Mouse (Mus musculus): ENCODE data around the gene H2-DMb2. TPM values are rescaled to one million over a fixed set of nuclear protein-coding genes. Genes with fewer than 3 reads are reported as not detected.

H2-DMb2 gene
- polyA plus RNA-seq, 1 experiment from 2014 or later = not detected

DNA sequence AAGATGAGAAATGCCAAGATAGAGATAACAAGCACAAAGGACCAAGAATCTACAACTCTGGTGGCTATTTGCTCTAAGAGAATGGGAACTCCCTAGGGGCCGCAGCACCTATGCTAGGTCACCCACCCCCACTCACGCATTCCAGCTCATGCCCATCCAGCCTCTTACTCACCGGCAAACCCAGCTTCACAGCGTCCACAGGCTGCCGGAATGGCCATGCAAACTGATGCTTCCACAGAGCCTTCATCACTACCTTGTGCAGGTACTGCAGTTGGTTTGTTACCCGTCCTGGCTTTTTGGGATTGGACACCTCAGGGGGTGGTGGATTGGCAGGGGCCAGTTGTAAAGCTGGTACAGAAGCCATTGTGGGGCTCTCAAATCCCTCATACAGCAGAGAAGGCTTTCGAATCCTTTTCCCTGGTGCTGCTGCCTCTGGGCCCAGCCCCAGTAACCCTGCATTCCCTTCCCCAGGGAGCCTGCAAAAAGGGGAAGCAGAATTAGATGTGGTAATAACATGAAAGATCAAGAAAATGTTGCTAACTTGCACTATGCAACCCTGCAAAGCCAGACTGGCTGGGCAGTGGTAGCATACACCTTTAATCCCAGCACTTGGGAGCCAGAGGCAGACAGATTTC is 26.3 kb upstream of the H2-DMb2 start:
- no peaks in the 10 kb centered on the region for H3K9me3 ChIP-seq (ENCODE audit: control insufficient read depth, low read length)
- no peaks in the 10 kb centered on the region for H3K27me3 ChIP-seq (ENCODE audit: control insufficient read depth, insufficient read depth, low read length)
- no peak overlapping the region for H3K27ac ChIP-seq (ENCODE audit: low read depth, low read length)
- H3K36me3 ChIP-seq (ENCODE audit: control insufficient read depth, insufficient read depth, low read length) = peaks cover 51% of the 10 kb centered on the region
- H3K4me3 ChIP-seq (ENCODE audit: low read depth, low read length) = peak overlapping the region; percentile 99
- 51% methylated on average over 7 of the region's 7 CpGs for WGBS
- no peak for ATAC-seq (ENCODE audit: low FRiP score)
- peak overlapping the region; percentile 97 for H3K4me2 ChIP-seq
- peaks cover 11% of the 10 kb centered on the region for H3K4me1 ChIP-seq (ENCODE audit: control insufficient read depth, insufficient read depth, low read length)
- peak; percentile 83 for DNase-seq (ENCODE audit: low spot score, missing footprints)
- peak overlapping the region; percentile 58 for H3K9ac ChIP-seq (ENCODE audit: low read length)

DNA sequence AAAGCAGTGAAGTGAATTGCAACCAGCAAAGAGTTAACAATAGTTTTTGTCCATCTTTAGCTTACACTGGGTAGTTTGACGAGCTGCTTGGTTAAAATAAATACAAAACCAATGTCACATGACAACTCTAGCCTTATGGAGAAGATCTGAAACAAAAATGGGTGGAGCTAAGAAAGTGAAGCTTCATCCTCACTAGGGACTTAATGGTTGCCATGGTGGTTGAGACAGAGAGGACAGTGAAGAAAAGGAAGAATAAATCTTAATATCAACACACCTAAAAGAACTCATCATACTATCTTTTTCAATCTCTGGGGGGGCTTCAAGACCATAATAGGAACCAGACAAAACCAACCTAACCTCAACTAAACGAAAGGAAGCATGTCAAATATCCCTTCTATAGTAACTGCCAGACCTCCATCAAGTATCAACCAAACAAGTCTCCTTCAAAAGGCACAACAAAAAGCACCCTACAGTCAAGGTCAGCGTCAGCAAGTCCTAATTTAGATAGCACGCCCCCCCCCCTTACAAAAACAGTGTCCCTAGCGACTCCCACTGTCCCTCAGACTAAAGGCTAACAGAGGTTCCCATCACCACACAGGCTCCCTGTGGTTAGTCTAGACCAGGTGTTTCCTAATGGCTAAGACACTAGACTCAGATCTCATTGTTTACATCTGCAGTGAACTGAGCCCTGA is 25.5 kb upstream of the H2-DMb2 start:
- DNase-seq (ENCODE audit: low spot score, missing footprints) = peak; percentile 90
- Histone ChIP-seq H3K27ac (ENCODE audit: low read depth, low read length) (no peak overlapping the region), H3K4me3 (ENCODE audit: low read depth, low read length) (peak overlapping the region; percentile 99), H3K9ac (ENCODE audit: low read length) (peak overlapping the region; percentile 93), H3K36me3 (ENCODE audit: control insufficient read depth, insufficient read depth, low read length) (peaks cover 45% of the 10 kb centered on the region), H3K4me2 (peak overlapping the region; percentile 97), H3K27me3 (ENCODE audit: control insufficient read depth, insufficient read depth, low read length) (no peaks in the 10 kb centered on the region), H3K9me3 (ENCODE audit: control insufficient read depth, low read length) (no peaks in the 10 kb centered on the region), H3K4me1 (ENCODE audit: control insufficient read depth, insufficient read depth, low read length) (peaks cover 11% of the 10 kb centered on the region)
- WGBS = under 1% methylated on average over 5 of the region's 5 CpGs
- ATAC-seq (ENCODE audit: low FRiP score) = no peak

DNA sequence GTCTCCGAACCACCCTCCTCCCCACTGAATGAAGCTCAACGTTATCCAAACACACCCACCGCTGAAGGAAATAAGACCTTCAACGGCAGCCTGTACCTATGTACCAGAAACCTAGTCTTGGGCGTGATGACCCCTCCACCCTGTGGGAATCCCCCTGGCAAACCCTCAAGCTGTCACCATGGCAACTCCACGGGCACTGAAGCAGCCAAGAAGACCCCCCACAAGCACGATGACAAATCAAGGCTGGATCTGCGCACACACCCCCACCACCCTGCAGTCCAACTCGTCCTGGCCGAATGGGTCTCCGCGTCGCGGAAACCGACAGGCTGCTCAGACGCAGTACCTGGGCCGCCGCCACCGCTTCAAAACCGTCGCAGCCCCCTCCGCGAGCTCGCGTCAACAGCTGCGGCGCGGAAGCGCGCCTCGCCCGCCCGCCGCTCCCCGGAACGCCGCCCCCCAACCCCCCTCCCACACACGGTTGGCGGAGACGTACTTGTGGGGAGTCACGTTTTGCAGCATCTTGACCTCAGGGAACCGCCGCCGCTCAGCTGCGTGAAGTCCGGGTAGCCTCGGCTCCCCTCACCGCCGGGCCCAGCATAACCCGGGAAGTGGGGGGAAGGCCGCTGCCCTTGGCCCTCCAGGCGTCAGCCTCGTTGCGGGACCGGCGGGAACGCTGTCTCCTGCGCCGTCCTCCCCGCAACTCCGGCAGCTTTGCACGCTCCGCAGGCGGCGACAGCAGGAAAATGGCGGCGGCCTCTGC is 24.8 kb upstream of the H2-DMb2 start:
- DNase-seq (ENCODE audit: low spot score, missing footprints) (peak; percentile 95), ATAC-seq (ENCODE audit: low FRiP score) (no peak)
- Histone ChIP-seq H3K9me3 (ENCODE audit: control insufficient read depth, low read length) (no peaks in the 10 kb centered on the region), H3K4me2 (peak overlapping the region; percentile 97), H3K36me3 (ENCODE audit: control insufficient read depth, insufficient read depth, low read length) (peaks cover 38% of the 10 kb centered on the region), H3K4me1 (ENCODE audit: control insufficient read depth, insufficient read depth, low read length) (peaks cover 16% of the 10 kb centered on the region), H3K4me3 (ENCODE audit: low read depth, low read length) (peak overlapping the region; percentile 99), H3K27me3 (ENCODE audit: control insufficient read depth, insufficient read depth, low read length) (no peaks in the 10 kb centered on the region), H3K9ac (ENCODE audit: low read length) (peak overlapping the region; percentile 93), H3K27ac (ENCODE audit: low read depth, low read length) (peak overlapping the region; percentile 100; the same call in 1 of the 2 replicates)
- WGBS = 2% methylated on average over 64 of the region's 67 CpGs

DNA sequence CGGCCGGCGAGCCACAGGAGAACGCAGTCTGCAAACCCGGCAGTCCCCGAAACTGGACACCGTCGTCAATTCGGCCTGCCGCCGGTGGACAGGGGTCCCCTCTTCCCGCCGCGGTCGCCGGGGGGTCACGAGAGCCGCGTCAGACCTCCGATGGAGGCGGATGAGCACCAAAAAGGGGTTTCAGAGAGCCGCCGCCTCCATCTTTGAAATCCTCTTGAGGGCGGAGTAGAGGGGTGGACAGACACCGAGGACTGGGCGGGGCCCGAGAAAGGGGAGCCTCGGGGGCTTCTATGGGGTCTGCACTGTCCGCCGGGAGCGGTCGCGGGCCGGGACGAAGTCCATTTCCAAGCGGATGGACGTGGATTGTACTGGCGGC is 24.2 kb upstream of the H2-DMb2 start:
- Histone ChIP-seq H3K27me3 (ENCODE audit: control insufficient read depth, insufficient read depth, low read length) (no peaks in the 10 kb centered on the region), H3K9me3 (ENCODE audit: control insufficient read depth, low read length) (no peaks in the 10 kb centered on the region), H3K4me2 (peak overlapping the region; percentile 97), H3K27ac (ENCODE audit: low read depth, low read length) (peak overlapping the region; percentile 100), H3K4me3 (ENCODE audit: low read depth, low read length) (peak overlapping the region; percentile 99), H3K4me1 (ENCODE audit: control insufficient read depth, insufficient read depth, low read length) (peaks cover 22% of the 10 kb centered on the region), H3K9ac (ENCODE audit: low read length) (peak overlapping the region; percentile 93), H3K36me3 (ENCODE audit: control insufficient read depth, insufficient read depth, low read length) (peaks cover 32% of the 10 kb centered on the region)
- WGBS = 0% methylated on average over 38 of the region's 38 CpGs
- DNase-seq (ENCODE audit: low spot score, missing footprints) (no peak), ATAC-seq (ENCODE audit: low FRiP score) (no peak)

DNA sequence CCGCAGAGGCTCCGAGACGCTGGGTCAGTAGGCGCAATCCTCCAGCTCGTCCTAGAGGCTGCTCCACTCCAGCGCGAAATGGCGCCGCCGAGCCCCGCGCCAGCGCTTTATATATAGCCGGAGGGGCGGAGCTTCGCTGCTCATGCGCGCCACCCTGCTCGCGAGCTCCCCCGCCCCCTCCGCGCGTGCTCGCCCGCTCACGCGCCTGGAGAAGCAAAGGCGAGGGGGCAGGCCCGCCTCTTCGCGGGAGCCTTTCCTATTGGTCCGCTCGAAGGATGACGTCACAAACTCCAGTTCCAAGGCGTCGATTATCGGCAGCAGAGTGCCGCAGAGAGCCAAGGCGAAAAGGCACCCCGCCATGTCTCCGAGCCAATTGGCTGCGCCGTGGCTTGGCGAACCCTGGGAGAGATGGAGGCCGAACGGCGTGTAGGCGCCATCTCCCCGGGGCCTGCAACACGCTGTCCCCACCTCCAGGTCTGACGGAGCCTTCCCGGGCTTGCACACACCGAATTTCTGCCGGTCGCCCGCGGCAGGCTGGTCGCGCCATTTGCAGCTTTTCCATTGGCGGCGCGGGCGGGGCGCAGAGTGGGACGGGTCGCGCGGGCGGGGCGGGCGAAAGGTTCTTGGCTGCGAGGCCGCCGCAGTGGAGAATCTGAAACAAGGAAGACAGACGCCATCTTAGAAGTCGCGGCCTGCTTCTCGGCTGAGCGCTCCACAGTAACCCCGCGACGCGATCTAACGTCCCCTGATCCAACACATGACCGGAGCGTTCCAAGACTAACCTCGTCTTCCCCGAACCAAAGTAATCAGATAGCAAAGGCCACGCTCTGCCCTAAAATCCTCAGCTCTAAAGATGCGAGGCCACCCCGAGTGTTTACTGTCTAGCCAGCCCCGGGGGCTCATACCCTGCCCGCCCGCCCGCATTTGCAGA is 23.6 kb upstream of the H2-DMb2 start, which contains the start of gene H2-DMa:
TSS of gene H2-DMa (plus strand) at position 293 of the 931 bp plus-strand sequence.
- Histone ChIP-seq H3K4me1 (ENCODE audit: control insufficient read depth, insufficient read depth, low read length) (peaks cover 24% of the 10 kb centered on the region), H3K4me2 (peak within 1 kb of the TSS; percentile 97), H3K4me3 (ENCODE audit: low read depth, low read length) (peak within 1 kb of the TSS; percentile 99), H3K9me3 (ENCODE audit: control insufficient read depth, low read length) (no peaks in the 10 kb centered on the region), H3K36me3 (ENCODE audit: control insufficient read depth, insufficient read depth, low read length) (peaks cover 27% of the 10 kb centered on the region), H3K27me3 (ENCODE audit: control insufficient read depth, insufficient read depth, low read length) (no peaks in the 10 kb centered on the region), H3K9ac (ENCODE audit: low read length) (peak within 1 kb of the TSS; percentile 99), H3K27ac (ENCODE audit: low read depth, low read length) (peak within 1 kb of the TSS; percentile 100)
- DNase-seq (ENCODE audit: low spot score, missing footprints) (peak; percentile 100), ATAC-seq (ENCODE audit: low FRiP score) (peak; percentile 77)
- WGBS = under 1% methylated on average over 96 of the region's 96 CpGs

DNA sequence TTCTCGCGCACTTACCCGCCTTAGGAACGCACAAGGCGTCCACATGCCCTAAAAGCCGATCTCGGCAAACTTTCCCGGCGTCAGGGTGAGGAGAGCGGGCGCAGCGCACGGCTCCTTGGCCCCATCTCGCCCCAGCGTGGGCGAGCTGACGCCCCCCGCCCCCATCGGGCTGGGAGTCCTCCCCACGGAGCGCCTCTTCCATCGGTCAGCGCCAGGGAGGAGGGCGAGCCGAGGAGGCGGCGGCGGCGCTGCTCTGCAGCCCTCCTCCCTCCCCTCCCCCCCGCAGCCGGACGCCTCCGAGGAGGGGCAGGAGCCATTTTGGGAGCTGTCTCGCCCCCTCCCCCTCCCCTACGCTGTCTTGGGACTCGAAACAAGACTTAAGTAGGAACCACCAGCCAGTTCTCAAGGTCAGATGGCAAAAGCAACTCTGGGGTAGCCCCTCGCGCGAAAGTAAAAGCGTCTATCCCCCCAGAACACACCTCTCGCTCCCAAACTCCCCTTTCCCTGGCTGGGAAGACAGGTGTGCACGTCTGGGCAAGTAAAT is 22.9 kb upstream of the H2-DMb2 start:
- peak overlapping the region; percentile 97 for H3K4me2 ChIP-seq
- peak overlapping the region; percentile 100 for H3K27ac ChIP-seq (ENCODE audit: low read depth, low read length)
- H3K27me3 ChIP-seq (ENCODE audit: control insufficient read depth, insufficient read depth, low read length) = no peaks in the 10 kb centered on the region
- ATAC-seq (ENCODE audit: low FRiP score) (peak; percentile 14), DNase-seq (ENCODE audit: low spot score, missing footprints) (peak; percentile 98)
- H3K4me3 ChIP-seq (ENCODE audit: low read depth, low read length) = peak overlapping the region; percentile 99
- peaks cover 24% of the 10 kb centered on the region for H3K4me1 ChIP-seq (ENCODE audit: control insufficient read depth, insufficient read depth, low read length)
- peaks cover 21% of the 10 kb centered on the region for H3K36me3 ChIP-seq (ENCODE audit: control insufficient read depth, insufficient read depth, low read length)
- peak overlapping the region; percentile 99 for H3K9ac ChIP-seq (ENCODE audit: low read length)
- under 1% methylated on average over 39 of the region's 42 CpGs for WGBS
- H3K9me3 ChIP-seq (ENCODE audit: control insufficient read depth, low read length) = no peaks in the 10 kb centered on the region

DNA sequence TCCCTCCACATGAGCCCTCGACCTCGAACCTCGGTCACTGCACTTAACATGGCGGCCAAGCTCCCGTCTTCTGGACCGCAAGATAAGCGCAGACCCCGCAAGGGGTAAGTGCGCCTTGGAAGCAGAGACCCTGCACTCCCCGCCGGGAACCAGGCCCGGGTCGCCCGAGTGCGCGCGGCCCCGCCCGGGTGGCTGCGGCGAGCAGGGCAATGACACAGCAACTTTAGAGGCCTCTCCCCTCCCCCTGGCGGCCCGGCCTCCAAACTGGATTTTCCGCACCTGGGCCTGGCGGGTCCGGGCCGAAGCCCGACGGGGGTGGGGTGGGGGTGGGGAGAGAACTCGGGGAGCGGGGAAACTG is 22.3 kb upstream of the H2-DMb2 start:
- WGBS = under 1% methylated on average over 31 of the region's 31 CpGs
- Histone ChIP-seq H3K27ac (ENCODE audit: low read depth, low read length) (peak overlapping the region; percentile 100), H3K4me2 (peak overlapping the region; percentile 97), H3K9ac (ENCODE audit: low read length) (peak overlapping the region; percentile 99), H3K27me3 (ENCODE audit: control insufficient read depth, insufficient read depth, low read length) (no peaks in the 10 kb centered on the region), H3K4me1 (ENCODE audit: control insufficient read depth, insufficient read depth, low read length) (peaks cover 24% of the 10 kb centered on the region), H3K36me3 (ENCODE audit: control insufficient read depth, insufficient read depth, low read length) (peaks cover 17% of the 10 kb centered on the region), H3K9me3 (ENCODE audit: control insufficient read depth, low read length) (no peaks in the 10 kb centered on the region), H3K4me3 (ENCODE audit: low read depth, low read length) (peak overlapping the region; percentile 99)
- ATAC-seq (ENCODE audit: low FRiP score) (peak; percentile 12), DNase-seq (ENCODE audit: low spot score, missing footprints) (no peak)

DNA sequence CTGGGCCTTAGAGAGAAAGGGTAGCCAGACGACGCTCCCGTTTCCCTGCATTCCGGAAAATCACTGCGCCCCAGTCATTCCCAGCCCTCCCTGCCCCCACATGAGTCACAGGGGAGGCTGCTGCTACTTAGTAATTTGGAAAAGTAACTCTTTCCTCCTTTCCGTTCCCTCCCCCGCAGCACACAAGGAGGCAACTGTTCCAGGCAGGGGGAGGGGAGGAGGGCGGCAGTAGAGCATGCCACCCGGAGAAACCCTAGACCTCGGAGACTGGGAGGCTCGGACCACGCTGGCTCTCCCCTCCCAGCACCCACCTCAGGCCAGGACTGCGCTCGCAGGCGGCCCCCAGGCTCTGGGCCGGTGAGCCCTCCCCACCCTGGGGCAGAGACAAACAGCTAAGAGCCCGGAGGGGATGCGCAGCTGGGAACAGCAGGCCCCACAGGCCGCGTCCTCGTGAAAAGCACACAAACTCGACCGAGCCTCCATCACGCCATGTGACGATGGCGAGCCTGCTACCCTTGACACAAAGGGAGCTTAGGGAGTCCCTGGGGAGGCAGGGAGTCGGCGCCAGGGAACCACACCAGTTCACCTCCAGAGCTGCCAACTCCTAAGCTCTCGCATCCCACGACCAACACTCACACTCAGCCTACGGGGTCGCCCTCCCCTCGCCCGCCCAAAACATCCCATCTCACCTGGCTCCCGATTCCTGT is 21.8 kb upstream of the H2-DMb2 start:
- Histone ChIP-seq H3K4me3 (ENCODE audit: low read depth, low read length) (peak overlapping the region; percentile 99), H3K27ac (ENCODE audit: low read depth, low read length) (peak overlapping the region; percentile 100), H3K4me2 (peak overlapping the region; percentile 97), H3K9ac (ENCODE audit: low read length) (peak overlapping the region; percentile 99), H3K4me1 (ENCODE audit: control insufficient read depth, insufficient read depth, low read length) (peaks cover 24% of the 10 kb centered on the region), H3K36me3 (ENCODE audit: control insufficient read depth, insufficient read depth, low read length) (peaks cover 14% of the 10 kb centered on the region), H3K9me3 (ENCODE audit: control insufficient read depth, low read length) (no peaks in the 10 kb centered on the region), H3K27me3 (ENCODE audit: control insufficient read depth, insufficient read depth, low read length) (no peaks in the 10 kb centered on the region)
- WGBS = under 1% methylated on average over 32 of the region's 35 CpGs
- peak; percentile 98 for DNase-seq (ENCODE audit: low spot score, missing footprints)
- ATAC-seq (ENCODE audit: low FRiP score) = peak; percentile 17

Data from midbrain, embryonic 11.5 days (tissue).